Mouse (Mus musculus): Measurements from ENCODE around the gene Myo16. TPM values are rescaled to one million over a fixed set of nuclear protein-coding genes. Genes with fewer than 3 reads are reported as not detected.

Gene Myo16
- polyA plus RNA-seq, 1 experiment from 2014 or later, result 0.25 TPM

DNA sequence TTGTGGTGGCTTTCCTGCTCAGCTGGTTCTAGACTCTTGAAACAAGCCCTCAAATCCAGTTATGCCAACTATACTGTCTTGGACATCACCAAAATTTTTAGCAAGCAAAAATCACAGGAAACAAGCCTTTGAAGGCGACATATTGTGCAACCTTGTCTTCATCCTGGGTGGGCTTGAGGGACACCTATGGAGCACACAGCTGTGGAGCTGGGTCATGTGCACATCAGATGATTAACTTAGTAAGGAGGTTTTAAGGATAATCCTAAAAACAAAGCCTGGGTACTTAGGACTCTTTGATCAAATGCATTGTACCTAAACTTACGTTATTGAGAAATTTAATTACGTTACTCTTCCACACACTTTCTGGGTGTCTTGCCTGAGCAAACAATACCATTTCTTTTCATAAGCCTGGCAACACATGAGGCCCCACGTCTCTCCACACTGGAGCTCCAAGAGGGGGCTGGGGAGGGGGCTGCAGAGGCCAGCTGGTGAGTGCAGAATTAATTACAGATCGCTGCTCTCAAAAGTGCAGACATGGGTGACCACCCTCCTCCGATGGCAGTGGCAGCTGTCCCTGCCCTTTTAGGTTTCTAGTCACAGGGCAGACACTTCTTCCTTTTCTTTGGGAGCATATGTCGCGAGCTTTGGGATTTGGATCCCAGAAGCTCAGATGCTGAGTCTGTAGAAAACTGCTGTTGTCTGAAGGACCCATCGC is 19.5 kb downstream of the Myo16 start:
- no peaks in the 10 kb centered on the region for H3K9me3 ChIP-seq (ENCODE audit: control insufficient read depth, low read length)
- H3K36me3 ChIP-seq (ENCODE audit: control insufficient read depth, insufficient read depth, low read length), result no peaks in the 10 kb centered on the region
- H3K4me1 ChIP-seq (replicated peaks; ENCODE audit: control insufficient read depth, insufficient read depth, low read length), result no peaks in the 10 kb centered on the region; the same call in 1 of the 2 replicates
- H3K4me3 ChIP-seq (ENCODE audit: low read length), result no peak overlapping the region
- no peak for ATAC-seq (ENCODE audit: low read depth)
- no peak overlapping the region for H3K27ac ChIP-seq (ENCODE audit: low read length)
- H3K27me3 ChIP-seq (ENCODE audit: control insufficient read depth, insufficient read depth, low read depth, low read length), result no peaks in the 10 kb centered on the region
- H3K9ac ChIP-seq (ENCODE audit: low read length), result no peak overlapping the region
- no peak overlapping the region for H3K4me2 ChIP-seq (ENCODE audit: low read depth, low read length)
- WGBS, result 61% methylated on average over 9 of the region's 9 CpGs

DNA sequence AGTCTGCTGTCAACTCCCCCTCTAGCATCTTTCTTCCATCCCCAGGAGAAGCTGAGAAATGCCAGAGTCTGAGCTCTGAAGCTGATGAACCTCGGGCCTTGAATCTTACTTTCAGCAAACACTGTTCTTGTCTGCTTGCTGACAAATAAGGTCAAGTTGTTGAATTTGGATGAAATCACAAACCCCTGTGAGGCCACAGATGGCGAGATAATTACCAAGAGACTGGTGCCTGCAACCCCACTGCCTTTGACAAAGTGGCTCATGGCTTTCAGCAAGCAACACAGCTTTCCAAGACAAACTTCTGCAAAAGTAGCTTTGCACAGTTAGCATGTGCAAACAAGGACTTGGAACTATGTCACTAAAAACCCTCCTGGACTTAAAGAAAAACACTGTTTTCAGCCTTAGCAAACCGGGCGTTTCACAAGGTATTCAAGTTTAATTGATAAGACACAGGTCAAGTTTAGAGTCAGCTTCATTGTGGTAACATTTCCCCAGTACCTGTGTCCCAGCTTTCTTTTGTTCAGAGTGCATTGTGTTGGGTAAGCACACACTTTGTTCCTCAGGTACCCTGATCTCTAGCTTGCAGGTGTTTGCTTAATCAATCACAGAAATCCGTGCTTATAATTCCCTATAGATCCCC is 20.6 kb downstream of the Myo16 start:
- Histone ChIP-seq H3K9me3 (ENCODE audit: control insufficient read depth, low read length) (no peaks in the 10 kb centered on the region), H3K36me3 (ENCODE audit: control insufficient read depth, insufficient read depth, low read length) (no peaks in the 10 kb centered on the region), H3K9ac (ENCODE audit: low read length) (no peak overlapping the region), H3K4me2 (ENCODE audit: low read depth, low read length) (no peak overlapping the region), H3K4me3 (ENCODE audit: low read length) (no peak overlapping the region), H3K27me3 (ENCODE audit: control insufficient read depth, insufficient read depth, low read depth, low read length) (no peaks in the 10 kb centered on the region), H3K4me1 (replicated peaks; ENCODE audit: control insufficient read depth, insufficient read depth, low read length) (no peaks in the 10 kb centered on the region; the same call in 1 of the 2 replicates), H3K27ac (ENCODE audit: low read length) (0 out of 2 replicates have a peak overlapping the region, but pooled peaks have one; percentile 42)
- WGBS, result 38% methylated on average over 5 of the region's 5 CpGs
- ATAC-seq (ENCODE audit: low read depth), result no peak

DNA sequence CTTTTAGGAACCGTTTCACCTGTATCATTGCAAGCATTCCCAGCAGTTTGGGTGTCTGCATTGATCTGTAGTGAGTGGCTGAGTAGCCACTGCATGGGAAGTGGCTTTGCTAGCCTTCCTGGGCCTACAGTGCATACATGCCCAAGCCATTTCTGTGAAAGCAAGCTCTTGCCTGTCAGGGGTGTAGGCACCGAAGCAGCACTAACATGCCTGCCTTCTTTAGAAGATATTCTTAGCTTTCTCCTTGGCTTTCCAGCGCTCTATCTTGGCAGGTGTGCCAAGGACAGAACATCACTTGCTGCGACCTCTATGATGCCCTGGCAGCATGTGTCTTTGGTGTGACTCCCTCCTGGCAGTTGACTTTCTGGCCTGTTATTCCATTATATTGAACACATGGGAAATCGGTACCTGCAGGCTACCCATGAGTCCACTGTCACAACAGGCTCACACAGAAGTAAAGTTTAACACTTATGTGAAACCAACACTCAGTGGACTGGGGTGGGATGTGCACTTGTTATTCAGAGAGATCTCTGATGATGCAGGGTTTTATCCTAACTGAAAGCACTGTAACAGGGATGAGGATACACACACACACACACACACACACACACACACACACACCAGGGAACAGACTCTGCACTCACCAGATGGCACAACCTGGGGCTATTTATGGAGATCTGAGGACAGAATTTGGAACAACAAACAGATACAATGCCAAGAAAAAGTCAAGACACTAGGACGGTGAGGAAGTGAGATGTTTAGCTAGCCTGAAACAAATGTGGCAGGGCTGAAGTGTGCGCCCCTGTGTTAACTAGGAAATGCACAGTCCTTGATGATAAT is 21.4 kb downstream of the Myo16 start:
- 72% methylated on average over 7 of the region's 7 CpGs for WGBS
- no peaks in the 10 kb centered on the region for H3K9me3 ChIP-seq (ENCODE audit: control insufficient read depth, low read length)
- H3K9ac ChIP-seq (ENCODE audit: low read length), result no peak overlapping the region
- no peaks in the 10 kb centered on the region for H3K27me3 ChIP-seq (ENCODE audit: control insufficient read depth, insufficient read depth, low read depth, low read length)
- H3K36me3 ChIP-seq (ENCODE audit: control insufficient read depth, insufficient read depth, low read length), result no peaks in the 10 kb centered on the region
- H3K27ac ChIP-seq (ENCODE audit: low read length), result 0 out of 2 replicates have a peak overlapping the region, but pooled peaks have one; percentile 42
- H3K4me2 ChIP-seq (ENCODE audit: low read depth, low read length), result no peak overlapping the region
- H3K4me1 ChIP-seq (replicated peaks; ENCODE audit: control insufficient read depth, insufficient read depth, low read length), result no peaks in the 10 kb centered on the region; the same call in 1 of the 2 replicates
- ATAC-seq (ENCODE audit: low read depth), result no peak
- H3K4me3 ChIP-seq (ENCODE audit: low read length), result no peak overlapping the region

GRCm38 (mm10) chr8:10175976-10176375 is 22.3 kb downstream of the Myo16 start:
- H3K27me3 ChIP-seq (ENCODE audit: control insufficient read depth, insufficient read depth, low read depth, low read length), result no peaks in the 10 kb centered on the region
- H3K4me3 ChIP-seq (ENCODE audit: low read length), result no peak overlapping the region
- H3K9ac ChIP-seq (ENCODE audit: low read length), result no peak overlapping the region
- H3K4me1 ChIP-seq (replicated peaks; ENCODE audit: control insufficient read depth, insufficient read depth, low read length), result no peaks in the 10 kb centered on the region; the same call in 1 of the 2 replicates
- WGBS, result 70% methylated on average over 4 of the region's 4 CpGs
- ATAC-seq (ENCODE audit: low read depth), result no peak
- H3K4me2 ChIP-seq (ENCODE audit: low read depth, low read length), result no peak overlapping the region
- no peaks in the 10 kb centered on the region for H3K9me3 ChIP-seq (ENCODE audit: control insufficient read depth, low read length)
- no peak overlapping the region for H3K27ac ChIP-seq (ENCODE audit: low read length)
- H3K36me3 ChIP-seq (ENCODE audit: control insufficient read depth, insufficient read depth, low read length), result no peaks in the 10 kb centered on the region

DNA sequence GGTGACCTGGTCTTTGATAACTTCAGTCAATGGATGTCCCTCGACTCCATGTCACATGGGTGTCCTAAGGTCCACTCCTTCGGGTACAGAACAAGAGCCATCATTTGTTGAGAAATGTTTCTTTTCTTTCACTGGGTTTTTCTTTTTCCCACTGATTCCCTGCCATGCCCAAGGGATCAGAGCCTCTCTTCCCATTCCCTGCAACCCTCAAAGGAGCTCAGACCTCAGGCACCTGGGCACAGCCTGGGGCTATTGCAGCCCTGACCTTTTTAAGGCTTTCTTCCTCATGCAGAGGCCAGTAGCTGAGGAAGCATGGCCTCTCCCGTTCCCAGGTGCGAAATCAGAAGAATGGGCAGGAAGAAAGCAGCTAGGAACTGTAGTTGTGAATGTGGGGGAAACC is 23.4 kb downstream of the Myo16 start:
- no peak for ATAC-seq (ENCODE audit: low read depth)
- Histone ChIP-seq H3K9ac (ENCODE audit: low read length) (no peak overlapping the region), H3K4me2 (ENCODE audit: low read depth, low read length) (no peak overlapping the region), H3K4me3 (ENCODE audit: low read length) (no peak overlapping the region), H3K36me3 (ENCODE audit: control insufficient read depth, insufficient read depth, low read length) (no peaks in the 10 kb centered on the region), H3K4me1 (replicated peaks; ENCODE audit: control insufficient read depth, insufficient read depth, low read length) (no peaks in the 10 kb centered on the region; the same call in 1 of the 2 replicates), H3K27ac (ENCODE audit: low read length) (no peak overlapping the region), H3K9me3 (ENCODE audit: control insufficient read depth, low read length) (no peaks in the 10 kb centered on the region), H3K27me3 (ENCODE audit: control insufficient read depth, insufficient read depth, low read depth, low read length) (no peaks in the 10 kb centered on the region)
- WGBS, result 74% methylated on average over 4 of the region's 4 CpGs

- no peak overlapping the region for H3K4me2 ChIP-seq (ENCODE audit: low read depth, low read length)
- no peak overlapping the region for H3K27ac ChIP-seq (ENCODE audit: low read length)
- no peaks in the 10 kb centered on the region for H3K27me3 ChIP-seq (ENCODE audit: control insufficient read depth, insufficient read depth, low read depth, low read length)
- no peaks in the 10 kb centered on the region for H3K36me3 ChIP-seq (ENCODE audit: control insufficient read depth, insufficient read depth, low read length)
- H3K9ac ChIP-seq (ENCODE audit: low read length), result no peak overlapping the region
- H3K4me1 ChIP-seq (replicated peaks; ENCODE audit: control insufficient read depth, insufficient read depth, low read length), result no peaks in the 10 kb centered on the region; the same call in 1 of the 2 replicates
- ATAC-seq (ENCODE audit: low read depth), result no peak
- no peaks in the 10 kb centered on the region for H3K9me3 ChIP-seq (ENCODE audit: control insufficient read depth, low read length)
- no peak overlapping the region for H3K4me3 ChIP-seq (ENCODE audit: low read length)
Observed at GRCm38 (mm10) chr8:10178986-10179385, 25.3 kb downstream of the Myo16 start.

- Histone ChIP-seq H3K9ac (ENCODE audit: low read length) (no peak overlapping the region), H3K9me3 (ENCODE audit: control insufficient read depth, low read length) (peaks cover 1% of the 10 kb centered on the region), H3K4me2 (ENCODE audit: low read depth, low read length) (no peak overlapping the region), H3K4me1 (replicated peaks; ENCODE audit: control insufficient read depth, insufficient read depth, low read length) (no peaks in the 10 kb centered on the region), H3K27me3 (ENCODE audit: control insufficient read depth, insufficient read depth, low read depth, low read length) (no peaks in the 10 kb centered on the region), H3K4me3 (ENCODE audit: low read length) (no peak overlapping the region), H3K36me3 (ENCODE audit: control insufficient read depth, insufficient read depth, low read length) (no peaks in the 10 kb centered on the region), H3K27ac (ENCODE audit: low read length) (no peak overlapping the region)
- ATAC-seq (ENCODE audit: low read depth), result no peak
- WGBS, result 83% methylated on average over 6 of the region's 6 CpGs
Observed at GRCm38 (mm10) chr8:10190607-10191006, 36.9 kb downstream of the Myo16 start.

DNA sequence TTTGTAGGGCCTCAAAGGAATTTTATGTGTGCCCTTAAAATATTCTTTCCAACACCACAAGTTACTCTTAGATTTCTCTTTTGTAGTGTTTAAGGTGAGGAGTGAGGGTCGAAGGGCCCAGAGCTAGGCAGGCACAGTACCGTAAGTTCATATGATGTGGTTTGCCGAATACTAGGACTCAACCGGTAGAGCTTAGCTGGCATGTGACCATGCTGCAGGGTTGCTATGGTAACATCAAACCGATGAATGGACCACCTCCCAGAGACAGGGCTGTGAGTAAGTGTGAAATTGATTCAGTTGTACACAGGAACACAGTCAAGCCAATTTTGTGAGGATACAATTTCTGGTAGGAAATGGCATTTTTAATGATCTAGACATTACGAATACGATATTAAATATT is 44.5 kb downstream of the Myo16 start:
- Histone ChIP-seq H3K4me2 (ENCODE audit: low read depth, low read length) (no peak overlapping the region), H3K36me3 (ENCODE audit: control insufficient read depth, insufficient read depth, low read length) (no peaks in the 10 kb centered on the region), H3K27me3 (ENCODE audit: control insufficient read depth, insufficient read depth, low read depth, low read length) (no peaks in the 10 kb centered on the region), H3K4me3 (ENCODE audit: low read length) (no peak overlapping the region), H3K4me1 (replicated peaks; ENCODE audit: control insufficient read depth, insufficient read depth, low read length) (no peaks in the 10 kb centered on the region), H3K9ac (ENCODE audit: low read length) (no peak overlapping the region), H3K9me3 (ENCODE audit: control insufficient read depth, low read length) (no peaks in the 10 kb centered on the region), H3K27ac (ENCODE audit: low read length) (no peak overlapping the region)
- ATAC-seq (ENCODE audit: low read depth), result no peak
- WGBS, result 68% methylated on average over 7 of the region's 7 CpGs

DNA sequence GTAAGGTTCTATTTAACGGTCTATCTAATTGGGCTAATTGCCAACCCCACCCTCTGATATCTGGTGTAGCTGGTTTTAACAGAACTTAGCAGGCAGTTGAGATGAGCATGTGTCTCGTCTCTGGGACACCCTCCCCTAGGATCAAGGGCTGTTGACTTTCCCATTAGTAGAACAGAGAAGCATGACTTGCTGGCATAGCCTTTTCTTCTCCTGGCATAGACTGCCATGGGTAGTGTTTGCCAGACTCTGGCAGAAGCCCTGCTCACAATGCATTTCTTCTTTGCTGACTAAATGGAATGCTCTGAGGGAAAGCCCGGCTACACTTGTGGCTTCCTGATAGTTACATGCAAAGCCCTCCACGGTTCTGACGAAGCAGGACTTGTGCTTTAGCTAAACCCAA is 45.6 kb downstream of the Myo16 start:
- Histone ChIP-seq H3K27ac (ENCODE audit: low read length) (no peak overlapping the region), H3K9me3 (ENCODE audit: control insufficient read depth, low read length) (no peaks in the 10 kb centered on the region), H3K36me3 (ENCODE audit: control insufficient read depth, insufficient read depth, low read length) (no peaks in the 10 kb centered on the region), H3K9ac (ENCODE audit: low read length) (no peak overlapping the region), H3K4me2 (ENCODE audit: low read depth, low read length) (no peak overlapping the region), H3K4me3 (ENCODE audit: low read length) (no peak overlapping the region), H3K27me3 (ENCODE audit: control insufficient read depth, insufficient read depth, low read depth, low read length) (no peaks in the 10 kb centered on the region), H3K4me1 (replicated peaks; ENCODE audit: control insufficient read depth, insufficient read depth, low read length) (no peaks in the 10 kb centered on the region)
- WGBS, result 61% methylated on average over 5 of the region's 5 CpGs
- no peak for ATAC-seq (ENCODE audit: low read depth)

All from lung, embryonic 16.5 days (tissue).